Mouse (Mus musculus) bone marrow, adult 2 months (tissue): ENCODE data around the gene Pla2g12b.

ENCODE experiments used
- CTCF ChIP-seq: fragments of 200-500 bp; IDR thresholded peaks from 2 replicates; pipeline ENCODE4 v1.5.1; 2011; ENCODE audit warnings: low read length, control low read depth; ENCODE audit not compliant: control insufficient read depth, insufficient read depth
- POLR2A ChIP-seq: fragments of 200-500 bp; IDR thresholded peaks from 2 replicates; pipeline ENCODE4 v1.6.1; 2011; ENCODE audit warnings: low read depth, mild to moderate bottlenecking, control low read depth, low read length, borderline replicate concordance; ENCODE audit not compliant: control insufficient read depth

DNA sequence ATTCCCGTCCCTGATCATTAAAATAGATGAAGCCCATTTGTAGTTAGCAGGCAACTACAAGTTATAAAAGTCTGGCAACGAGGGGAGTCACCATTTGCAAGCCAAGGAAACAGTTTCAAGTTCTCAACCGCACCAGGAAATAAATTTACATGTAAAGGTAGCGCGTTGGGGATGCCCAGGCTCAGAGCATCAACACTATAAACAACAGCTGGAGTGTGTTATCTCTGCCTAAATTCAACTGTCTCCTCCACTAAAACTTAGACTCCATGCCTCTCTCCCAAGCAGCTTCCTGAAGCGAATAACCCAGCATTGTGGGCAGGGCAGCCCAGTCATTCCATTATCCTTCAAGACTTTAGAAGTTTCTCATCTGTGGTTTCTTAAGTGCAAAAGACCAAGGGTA, 5.0 kb downstream of the Pla2g12b start:
- TF ChIP-seq POLR2A = no peak
- no peak for TF ChIP-seq CTCF
